Mouse (Mus musculus) lung, embryonic 16.5 days (tissue): ENCODE results near the gene Smg5. TPM values are rescaled to one million over a fixed set of nuclear protein-coding genes. Genes with fewer than 3 reads are reported as not detected.
"Not testable (repeated sequence)": the region's sequence is repeated elsewhere in the genome, so short reads cannot be mapped to it uniquely, and the experiment has no call there.

Experiments used
- ATAC-seq: fragments of 200-750 bp; cut with Nextera tagmentation; 2 replicates; pipeline ENCODE4 v1.8.0; 2017; ENCODE audit warnings: low read depth, mild to moderate bottlenecking, moderate library complexity
- H3K27ac ChIP-seq: fragments of 300-500 bp; sonication (generic); 2 replicates; pipeline ENCODE4 v1.5.1; 2014; ENCODE audit warnings: mild to moderate bottlenecking, control low read depth, low read length
- H3K27me3 ChIP-seq: fragments of 300-500 bp; sonication (generic); 2 replicates; pipeline ENCODE4 v1.6.1; 2014; ENCODE audit warnings: low read depth, low read length, mixed read lengths; ENCODE audit not compliant: control insufficient read depth, insufficient read depth
- H3K36me3 ChIP-seq: fragments of 300-500 bp; sonication (generic); 2 replicates; pipeline ENCODE4 v1.6.1; 2014; ENCODE audit warnings: low read length; ENCODE audit not compliant: control insufficient read depth, insufficient read depth
- H3K4me1 ChIP-seq: fragments of 300-500 bp; sonication (generic); replicated peaks from 2 replicates; pipeline ENCODE4 v1.6.1; 2014; ENCODE audit warnings: low read length, mixed read lengths; ENCODE audit not compliant: control insufficient read depth, insufficient read depth
- H3K4me2 ChIP-seq: fragments of 300-500 bp; sonication (generic); 2 replicates; pipeline ENCODE4 v1.6.1; 2014; ENCODE audit warnings: low read depth, low read length, control low read depth
- H3K4me3 ChIP-seq: fragments of 300-500 bp; sonication (generic); 2 replicates; pipeline ENCODE4 v1.5.1; 2014; ENCODE audit warnings: mild to moderate bottlenecking, low read length, control low read depth
- H3K9ac ChIP-seq: fragments of 300-500 bp; sonication (generic); 2 replicates; pipeline ENCODE4 v1.6.1; 2014; ENCODE audit warnings: low read length, control low read depth
- H3K9me3 ChIP-seq: fragments of 300-500 bp; sonication (generic); 2 replicates; pipeline ENCODE4 v1.6.1; 2016; ENCODE audit warnings: low read length; ENCODE audit not compliant: control insufficient read depth
- WGBS: fragments of 180-500 bp; shearing (Covaris S2); extraction: QIAGEN DNeasy Blood & Tissue Kit; methylation state at CpG from one replicate; pipeline ENCODE4 v1.1.7; 2014; 5-methylcytosine and 5-hydroxymethylcytosine counted together
- polyA plus RNA-seq: library from polyadenylated mRNA; unstranded; fragments of >200 nt; fragmentation: Nextera tagmentation; extraction: Ambion mirVana; gene quantifications from 2 replicates; pipeline ENCODE4 v1.2.1, GENCODE M21; 2015

Smg5 gene
- polyA plus RNA-seq, 1 experiment from 2014 or later: 46.6 TPM

- H3K4me2 ChIP-seq: peak overlapping the region; percentile 50
- H3K9me3 ChIP-seq, H3K27me3 ChIP-seq, H3K36me3 ChIP-seq, H3K27ac ChIP-seq, H3K4me1 ChIP-seq, H3K9ac ChIP-seq: not testable (repeated sequence)
- 12% methylated on average over 18 of the region's 22 CpGs for WGBS
- ATAC-seq: peak; percentile 89
- 0 out of 2 replicates have a peak overlapping the region, but pooled peaks have one; percentile 13 for H3K4me3 ChIP-seq
These were observed 45.6 kb downstream of the Smg5 start for GRCm38 (mm10) chr3:88381389-88382315.

- not testable (repeated sequence) for H3K9me3 ChIP-seq, H3K9ac ChIP-seq, H3K4me2 ChIP-seq, H3K36me3 ChIP-seq, H3K4me3 ChIP-seq, H3K27ac ChIP-seq, H3K4me1 ChIP-seq, H3K27me3 ChIP-seq
- 11% methylated on average over 1 of the region's 7 CpGs for WGBS
- 0 out of 2 replicates have a peak, but pooled peaks have one; percentile 15 for ATAC-seq
These were observed 46.3 kb downstream of the Smg5 start for GRCm38 (mm10) chr3:88382383-88382782.

GRCm38 (mm10) chr3:88384364-88384763, 48.3 kb downstream of the Smg5 start, which contains the start of gene Bglap:
TSS of gene Bglap (minus strand) at chr3:88384464.
- no peaks in the 10 kb centered on the region for H3K27me3 ChIP-seq
- no peak for ATAC-seq
- no peaks in the 10 kb centered on the region for H3K36me3 ChIP-seq
- no peaks in the 10 kb centered on the region for H3K9me3 ChIP-seq
- no peak within 1 kb of the TSS for H3K4me3 ChIP-seq
- no peaks in the 10 kb centered on the region for H3K4me1 ChIP-seq
- no peak within 1 kb of the TSS for H3K4me2 ChIP-seq
- no peak within 1 kb of the TSS for H3K9ac ChIP-seq
- 70% methylated on average over 5 of the region's 5 CpGs for WGBS
- no peak within 1 kb of the TSS for H3K27ac ChIP-seq

GRCm38 (mm10) chr3:88393776-88394375, 57.8 kb downstream of the Smg5 start:
- no peaks in the 10 kb centered on the region for H3K27me3 ChIP-seq
- H3K4me3 ChIP-seq: no peak overlapping the region
- no peak overlapping the region for H3K4me2 ChIP-seq
- no peaks in the 10 kb centered on the region for H3K9me3 ChIP-seq
- no peak for ATAC-seq
- H3K27ac ChIP-seq: no peak overlapping the region
- no peak overlapping the region for H3K9ac ChIP-seq
- H3K36me3 ChIP-seq: peaks cover 12% of the 10 kb centered on the region; the same call in 1 of the 2 replicates
- no peaks in the 10 kb centered on the region for H3K4me1 ChIP-seq
- 76% methylated on average over 9 of the region's 9 CpGs for WGBS

- H3K9ac ChIP-seq: no peak overlapping the region
- no peak overlapping the region for H3K4me2 ChIP-seq
- WGBS: 95% methylated on average over 6 of the region's 6 CpGs
- no peaks in the 10 kb centered on the region for H3K27me3 ChIP-seq
- no peaks in the 10 kb centered on the region for H3K9me3 ChIP-seq
- no peak overlapping the region for H3K27ac ChIP-seq
- no peak for ATAC-seq
- no peak overlapping the region for H3K4me3 ChIP-seq
- no peaks in the 10 kb centered on the region for H3K4me1 ChIP-seq
- peaks cover 9% of the 10 kb centered on the region; the same call in 1 of the 2 replicates for H3K36me3 ChIP-seq
These were observed 59.2 kb downstream of the Smg5 start for GRCm38 (mm10) chr3:88395288-88395687.

GRCm38 (mm10) chr3:88395742-88396141, 59.7 kb downstream of the Smg5 start:
- Histone ChIP-seq H3K27me3 (no peaks in the 10 kb centered on the region), H3K4me3 (no peak overlapping the region), H3K4me2 (no peak overlapping the region), H3K9ac (no peak overlapping the region), H3K4me1 (no peaks in the 10 kb centered on the region), H3K27ac (no peak overlapping the region), H3K36me3 (peaks cover 9% of the 10 kb centered on the region; the same call in 1 of the 2 replicates), H3K9me3 (no peaks in the 10 kb centered on the region)
- 80% methylated on average over 8 of the region's 8 CpGs for WGBS
- no peak for ATAC-seq

GRCm38 (mm10) chr3:88398666-88399065, 62.6 kb downstream of the Smg5 start:
- Histone ChIP-seq H3K27ac (no peak overlapping the region), H3K36me3 (peaks cover 12% of the 10 kb centered on the region), H3K27me3 (no peaks in the 10 kb centered on the region), H3K9me3 (no peaks in the 10 kb centered on the region), H3K9ac (no peak overlapping the region), H3K4me3 (no peak overlapping the region), H3K4me2 (no peak overlapping the region), H3K4me1 (no peaks in the 10 kb centered on the region)
- 81% methylated on average over 2 of the region's 2 CpGs for WGBS
- ATAC-seq: no peak

GRCm38 (mm10) chr3:88403522-88404230, 67.6 kb downstream of the Smg5 start:
- Histone ChIP-seq H3K4me2 (no peak overlapping the region), H3K9ac (no peak overlapping the region), H3K27ac (no peak overlapping the region), H3K9me3 (no peaks in the 10 kb centered on the region), H3K4me1 (peaks cover 6% of the 10 kb centered on the region), H3K27me3 (no peaks in the 10 kb centered on the region), H3K36me3 (peaks cover 4% of the 10 kb centered on the region), H3K4me3 (no peak overlapping the region)
- WGBS: 87% methylated on average over 10 of the region's 10 CpGs
- no peak for ATAC-seq

GRCm38 (mm10) chr3:88407090-88407489, 71.0 kb downstream of the Smg5 start:
- no peak overlapping the region for H3K4me2 ChIP-seq
- 0% methylated on average over 2 of the region's 2 CpGs for WGBS
- no peak overlapping the region for H3K27ac ChIP-seq
- no peak overlapping the region for H3K9ac ChIP-seq
- ATAC-seq: 0 out of 2 replicates have a peak, but pooled peaks have one; percentile 7
- H3K4me3 ChIP-seq: no peak overlapping the region
- H3K27me3 ChIP-seq: no peaks in the 10 kb centered on the region
- peaks cover 2% of the 10 kb centered on the region; the same call in 1 of the 2 replicates for H3K36me3 ChIP-seq
- no peaks in the 10 kb centered on the region for H3K9me3 ChIP-seq
- H3K4me1 ChIP-seq: peaks cover 17% of the 10 kb centered on the region
